Comparison of ENCODE assay signal across 14 mouse cellular contexts in the genomic region with DNA sequence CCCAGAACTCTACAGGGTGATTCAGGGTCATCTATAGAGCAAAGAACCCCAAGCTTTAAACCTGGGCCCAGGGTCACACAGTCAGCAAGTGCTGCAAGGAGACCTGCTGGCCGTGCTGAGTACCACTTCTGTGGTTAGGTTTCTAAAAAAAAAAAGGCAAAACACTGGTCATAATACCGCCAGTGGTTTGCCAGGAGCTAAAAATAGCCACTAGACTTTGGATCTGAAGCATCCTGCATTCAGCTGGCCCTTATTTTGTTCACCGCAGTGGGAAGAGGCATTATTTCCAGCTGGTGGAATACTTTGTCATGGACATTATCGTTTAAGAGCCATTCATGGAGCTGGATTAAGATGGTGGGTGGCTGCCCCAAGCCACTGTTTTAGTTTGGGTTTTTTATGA.
DNase-seq lines count a peak whose midpoint lies in the region; ATAC-seq lines count a peak whose summit lies in the region.
"Had no signal": no experiment of that assay in that cellular context is flagged by ENCODE, and none has a peak within 500 bp of the region (broad histone marks: within the 10 kb centered on the region; RNA-seq: fewer than 3 reads in every experiment).

No protein-coding gene starts in this region.

- no peak overlapping the region for H3K4me3 ChIP-seq in liver, embryonic 16.5 days (ENCODE audit: low read depth, low read length)
- H3K4me3 ChIP-seq: erythroblast, embryonic 14.5 days; neural tube, embryonic 12.5 days had no signal

- H3K9ac ChIP-seq in liver, embryonic 16.5 days (ENCODE audit: low read depth, low read length) = no peak overlapping the region
- H3K9ac ChIP-seq: neural tube, embryonic 12.5 days had no signal

- H3K9me3 ChIP-seq in liver, embryonic 16.5 days (replicated peaks; ENCODE audit: control insufficient read depth, low read length) = no peaks in the 10 kb centered on the region
- H3K9me3 ChIP-seq: neural tube, embryonic 12.5 days had no signal

- 26% methylated on average over 4 of the region's 4 CpGs for WGBS in liver, embryonic 16.5 days (ENCODE audit: insufficient replicate concordance)

- no peaks in the 10 kb centered on the region for H3K36me3 ChIP-seq in liver, embryonic 16.5 days (ENCODE audit: control insufficient read depth, insufficient read depth)
- H3K36me3 ChIP-seq: neural tube, embryonic 12.5 days had no signal

- H3K27me3 ChIP-seq in liver, embryonic 16.5 days (ENCODE audit: control insufficient read depth, insufficient read depth, low read depth, low read length) = no peaks in the 10 kb centered on the region
- H3K27me3 ChIP-seq: neural tube, embryonic 12.5 days had no signal

- ATAC-seq in liver, embryonic 16.5 days (ENCODE audit: low read depth) = peak; percentile 21; the same call in 1 of the 2 replicates
- ATAC-seq in CD4-positive, CD25-positive, alpha-beta regulatory T cell, adult 4 months = no peak

- no peak overlapping the region for H3K4me2 ChIP-seq in liver, embryonic 16.5 days (ENCODE audit: low read depth, low read length)
- H3K4me2 ChIP-seq: neural tube, embryonic 12.5 days had no signal

- H3K4me1 ChIP-seq in liver, embryonic 16.5 days (ENCODE audit: control insufficient read depth, low read depth, low read length) = peaks cover 5% of the 10 kb centered on the region; the same call in 1 of the 2 replicates

- no peak overlapping the region for H3K27ac ChIP-seq in liver, embryonic 16.5 days (ENCODE audit: low read length)
- H3K27ac ChIP-seq: kidney, postnatal 0 days; macrophage; neural tube, embryonic 12.5 days had no signal

- no peak for DNase-seq in liver
- peak; percentile 66 to 68 for DNase-seq in heart, adult 18-20 months
- DNase-seq in kidney, postnatal 10 days = peak; percentile 42
- no peak for DNase-seq in urinary bladder, postnatal 4 days (ENCODE audit: low spot score in 2 of 2)
- no peak for DNase-seq in ovary, postnatal 36 days (ENCODE audit: low spot score)
- DNase-seq: adrenal gland, adult 2 months; cerebellum, adult 2 months; left cerebral cortex, postnatal 4 days had no signal

Comparison
In these comparisons a context has a peak if more than half of its experiments do, and no peak if none do; other contexts are left out.
1. DNase-seq: peak in heart, adult 18-20 months (2 of 2) and kidney, postnatal 10 days (single experiment); none in liver (single experiment), urinary bladder, postnatal 4 days (0 of 2) and ovary, postnatal 36 days (single experiment).